Mouse (Mus musculus): ENCODE data around the gene Entpd2.

GRCm38 (mm10) chr2:25394281-25395221, 1.1 kb upstream of the Entpd2 start:
- no peak for TF ChIP-seq POLR2A (IDR thresholded peaks at IDR 0.05; ENCODE audit: extremely low read depth, insufficient read depth, low read length)
- TF ChIP-seq CTCF (IDR thresholded peaks at IDR 0.05; ENCODE audit: extremely low read depth, insufficient read depth, low read length): no peak
